Mouse (Mus musculus) right cerebral cortex, postnatal 14 days (tissue): ENCODE results near the gene Gramd4.
A peak's percentile ranks its signal among the peaks of the same experiment; 100 is the strongest.
"Not testable (repeated sequence)": the region's sequence is repeated elsewhere in the genome, so short reads cannot be mapped to it uniquely, and the experiment has no call there.

ENCODE experiments used
- DNase-seq: peaks from one replicate; pipeline ENCODE4 v3.0.0; 2022

Gramd4 gene

GRCm38 (mm10) chr15:86051878-86052478, 5.5 kb upstream of the Gramd4 start:
- no peak for DNase-seq

GRCm38 (mm10) chr15:86053890-86054536, 3.5 kb upstream of the Gramd4 start:
- peak; percentile 89 for DNase-seq

- DNase-seq = not testable (repeated sequence)
Measured at GRCm38 (mm10) chr15:86054861-86055260, 2.6 kb upstream of the Gramd4 start.

GRCm38 (mm10) chr15:86056221-86056760, 1.2 kb upstream of the Gramd4 start:
- DNase-seq = no peak

GRCm38 (mm10) chr15:86057908-86058307, 413 bp downstream of the Gramd4 start:
- DNase-seq = no peak

- peak; percentile 90 for DNase-seq
Measured at GRCm38 (mm10) chr15:86058394-86058915, 960 bp downstream of the Gramd4 start.

GRCm38 (mm10) chr15:86058931-86059834, 1.7 kb downstream of the Gramd4 start:
- DNase-seq = no peak

- DNase-seq = no peak
Measured at GRCm38 (mm10) chr15:86059835-86060380, 2.4 kb downstream of the Gramd4 start.

- DNase-seq = no peak
Measured at GRCm38 (mm10) chr15:86060581-86060980, 3.1 kb downstream of the Gramd4 start.

GRCm38 (mm10) chr15:86061221-86061620, 3.7 kb downstream of the Gramd4 start:
- DNase-seq = no peak

GRCm38 (mm10) chr15:86061848-86062481, 4.5 kb downstream of the Gramd4 start:
- DNase-seq = no peak

GRCm38 (mm10) chr15:86064191-86064849, 6.8 kb downstream of the Gramd4 start:
- no peak for DNase-seq

GRCm38 (mm10) chr15:86064850-86065229, 7.3 kb downstream of the Gramd4 start:
- DNase-seq = no peak

GRCm38 (mm10) chr15:86065367-86065766, 7.9 kb downstream of the Gramd4 start:
- DNase-seq = no peak

- DNase-seq = no peak
Measured at GRCm38 (mm10) chr15:86066836-86067580, 9.5 kb downstream of the Gramd4 start.

- no peak for DNase-seq
Measured at GRCm38 (mm10) chr15:86067581-86067910, 10.1 kb downstream of the Gramd4 start.

- no peak for DNase-seq
Measured at GRCm38 (mm10) chr15:86067941-86068495, 10.5 kb downstream of the Gramd4 start.

- no peak for DNase-seq
Measured at GRCm38 (mm10) chr15:86069011-86069791, 11.7 kb downstream of the Gramd4 start.

GRCm38 (mm10) chr15:86070368-86070767, 12.9 kb downstream of the Gramd4 start:
- no peak for DNase-seq

GRCm38 (mm10) chr15:86071166-86071565, 13.7 kb downstream of the Gramd4 start:
- DNase-seq = no peak
